Mouse (Mus musculus) testis, postnatal 14 days (tissue): Measurements from ENCODE around the gene 1110051M20Rik.
A peak's percentile ranks its signal among the peaks of the same experiment; 100 is the strongest.
"Not testable (repeated sequence)": the region's sequence is repeated elsewhere in the genome, so short reads cannot be mapped to it uniquely, and the experiment has no call there.

Experiments used
- DNase-seq: peaks from one replicate; pipeline ENCODE4 v3.0.0; 2021; ENCODE audit warnings: low spot score

Gene 1110051M20Rik

GRCm38 (mm10) chr2:91444286-91444892 is at the start of gene 1110051M20Rik:
Gene 1110051M20Rik, minus strand, starts transcription at chr2:91444704.
- peak; percentile 92 for DNase-seq

- DNase-seq = no peak
These were observed 49.5 kb upstream of the 1110051M20Rik start for GRCm38 (mm10) chr2:91493981-91494380.

GRCm38 (mm10) chr2:91492071-91492635 is 47.6 kb upstream of the 1110051M20Rik start:
- DNase-seq = no peak

GRCm38 (mm10) chr2:91487295-91487694 is 42.8 kb upstream of the 1110051M20Rik start:
- DNase-seq = not testable (repeated sequence)

GRCm38 (mm10) chr2:91485256-91485655 is 40.8 kb upstream of the 1110051M20Rik start:
- no peak for DNase-seq

- no peak for DNase-seq
These were observed 40.2 kb upstream of the 1110051M20Rik start for GRCm38 (mm10) chr2:91484698-91485097.

GRCm38 (mm10) chr2:91480805-91481514 is 36.5 kb upstream of the 1110051M20Rik start:
- no peak for DNase-seq

GRCm38 (mm10) chr2:91480399-91480801 is 35.9 kb upstream of the 1110051M20Rik start:
- DNase-seq = no peak

- no peak for DNase-seq
These were observed 32.3 kb upstream of the 1110051M20Rik start for GRCm38 (mm10) chr2:91476841-91477240.

- DNase-seq = no peak
These were observed 31.8 kb upstream of the 1110051M20Rik start for GRCm38 (mm10) chr2:91476251-91476661.

GRCm38 (mm10) chr2:91475791-91476190 is 31.3 kb upstream of the 1110051M20Rik start:
- no peak for DNase-seq

- no peak for DNase-seq
These were observed 29.9 kb upstream of the 1110051M20Rik start for GRCm38 (mm10) chr2:91474358-91474757.

GRCm38 (mm10) chr2:91470055-91470647 is 25.6 kb upstream of the 1110051M20Rik start:
- DNase-seq = no peak

GRCm38 (mm10) chr2:91467613-91468012 is 23.1 kb upstream of the 1110051M20Rik start:
- DNase-seq = no peak

GRCm38 (mm10) chr2:91465934-91466333 is 21.4 kb upstream of the 1110051M20Rik start:
- no peak for DNase-seq

- no peak for DNase-seq
These were observed 18.2 kb upstream of the 1110051M20Rik start for GRCm38 (mm10) chr2:91462681-91463080.

GRCm38 (mm10) chr2:91462196-91462595 is 17.7 kb upstream of the 1110051M20Rik start:
- no peak for DNase-seq

- DNase-seq = no peak
These were observed 16.8 kb upstream of the 1110051M20Rik start for GRCm38 (mm10) chr2:91461341-91461740.

- DNase-seq = no peak
These were observed 16.3 kb upstream of the 1110051M20Rik start for GRCm38 (mm10) chr2:91460771-91461170.

- peak; percentile 64 for DNase-seq
These were observed 15.6 kb upstream of the 1110051M20Rik start for GRCm38 (mm10) chr2:91460076-91460475.

- DNase-seq = no peak
These were observed 14.3 kb upstream of the 1110051M20Rik start for GRCm38 (mm10) chr2:91458673-91459391.

GRCm38 (mm10) chr2:91458252-91458672 is 13.8 kb upstream of the 1110051M20Rik start:
- no peak for DNase-seq
